Mouse (Mus musculus) CH12.LX (cell line): ENCODE data around the gene Gm10563. TPM values are rescaled to one million over a fixed set of nuclear protein-coding genes. Genes with fewer than 3 reads are reported as not detected.

ENCODE experiments used
- DNase-seq: peaks from one replicate; pipeline ENCODE4 v3.0.0-alpha.2; 2013; ENCODE audit errors: extremely low read depth
- H3K27ac ChIP-seq: 2 replicates; pipeline ENCODE4 v1.5.1; 2012; ENCODE audit warnings: low read depth, mild to moderate bottlenecking, control low read depth, moderate library complexity; ENCODE audit not compliant: insufficient read depth
- H3K27me3 ChIP-seq: replicated peaks from 2 replicates; pipeline ENCODE3; 2012; ENCODE audit warnings: inconsistent platforms
- H3K36me3 ChIP-seq, 2 experiments: replicated peaks in 1 of 2; 2 replicates each; pipeline versions ENCODE3 to v1.6.1; 2012; ENCODE audit warnings: inconsistent platforms in 1 of 2, low read length in 1 of 2, mild to moderate bottlenecking in 1 of 2, mixed read lengths in 1 of 2, moderate library complexity in 1 of 2; ENCODE audit not compliant: control insufficient read depth in 1 of 2, insufficient read depth in 1 of 2
- H3K4me1 ChIP-seq, 2 experiments: 2 replicates each; pipeline ENCODE4 v1.6.1; 2012; ENCODE audit warnings: inconsistent platforms in 1 of 2, moderate library complexity in 1 of 2; ENCODE audit not compliant: insufficient read depth in 2 of 2, control insufficient read depth in 1 of 2
- H3K4me2 ChIP-seq: 2 replicates; pipeline ENCODE4 v1.6.1; 2012; ENCODE audit warnings: low read depth, mild to moderate bottlenecking, control low read depth; ENCODE audit not compliant: poor library complexity, insufficient read depth, severe bottlenecking
- H3K4me3 ChIP-seq, 3 experiments: fragments of 150-350 bp in 1 of 3; sonication (generic) in 1 of 3; replicated peaks in 1 of 3; 2 replicates each; pipeline versions ENCODE3 to v1.5.1; 2011 to 2012; ENCODE audit warnings: low read depth in 2 of 3, low read length in 2 of 3, mild to moderate bottlenecking in 2 of 3, moderate library complexity in 2 of 3, control low read depth in 1 of 3, improper control_type of control experiment in 1 of 3, inconsistent platforms in 1 of 3, mixed read lengths in 1 of 3; ENCODE audit not compliant: poor library complexity in 1 of 3
- H3K79me2 ChIP-seq: replicated peaks from 2 replicates; pipeline ENCODE4 v1.6.1; 2012; ENCODE audit warnings: mild to moderate bottlenecking, moderate library complexity; ENCODE audit not compliant: control insufficient read depth, poor library complexity, insufficient read depth, severe bottlenecking; ENCODE audit errors: extremely low read depth
- H3K9ac ChIP-seq: 2 replicates; pipeline ENCODE4 v1.6.1; 2012; ENCODE audit warnings: low read depth, mild to moderate bottlenecking, control low read depth, moderate library complexity; ENCODE audit not compliant: insufficient read depth
- H3K9me3 ChIP-seq: replicated peaks from 2 replicates; pipeline ENCODE3; 2012; ENCODE audit warnings: low read length, inconsistent platforms, mixed read lengths
- ELF1 ChIP-seq: IDR thresholded peaks from 2 replicates; pipeline ENCODE4 v1.6.1; 2014; ENCODE audit warnings: low read depth, mild to moderate bottlenecking, inconsistent platforms, low read length, improper control_type of control experiment
- EP300 ChIP-seq: IDR thresholded peaks from 2 replicates; pipeline ENCODE4 v1.6.1; 2011; ENCODE audit warnings: low read length, improper control_type of control experiment
- ETS1 ChIP-seq: conservative IDR thresholded peaks from 2 replicates; pipeline ENCODE4 v1.6.1; 2012; ENCODE audit warnings: low read depth, mild to moderate bottlenecking, inconsistent platforms, low read length, improper control_type of control experiment, moderate library complexity
- HCFC1 ChIP-seq: IDR thresholded peaks from 2 replicates; pipeline ENCODE4 v1.6.1; 2012; ENCODE audit warnings: low read depth, mild to moderate bottlenecking, inconsistent platforms, low read length, improper control_type of control experiment
- JUN ChIP-seq: IDR thresholded peaks from 2 replicates; pipeline ENCODE4 v1.6.1; 2011; ENCODE audit warnings: low read depth, mild to moderate bottlenecking, low read length, improper control_type of control experiment, moderate library complexity; ENCODE audit not compliant: insufficient read depth
- JUND ChIP-seq: conservative IDR thresholded peaks from 2 replicates; pipeline ENCODE4 v1.6.1; 2011; ENCODE audit warnings: low read depth, low read length, improper control_type of control experiment
- MAX ChIP-seq: IDR thresholded peaks from 2 replicates; pipeline ENCODE4 v1.6.1; 2011; ENCODE audit warnings: low read length, improper control_type of control experiment
- MAZ ChIP-seq: IDR thresholded peaks from 2 replicates; pipeline ENCODE4 v1.6.1; 2012; ENCODE audit warnings: low read depth, mild to moderate bottlenecking, inconsistent platforms, low read length, improper control_type of control experiment, moderate library complexity
- MEF2A ChIP-seq: IDR thresholded peaks from 2 replicates; pipeline ENCODE4 v1.6.1; 2014; ENCODE audit warnings: low read depth, mild to moderate bottlenecking, inconsistent platforms, low read length, improper control_type of control experiment, borderline replicate concordance
- MXI1 ChIP-seq: IDR thresholded peaks from 2 replicates; pipeline ENCODE4 v1.6.1; 2011; ENCODE audit warnings: mild to moderate bottlenecking, low read depth, low read length, improper control_type of control experiment
- MYC ChIP-seq: IDR thresholded peaks from 2 replicates; pipeline ENCODE4 v1.6.1; 2011; ENCODE audit warnings: low read depth, mild to moderate bottlenecking, improper control_type of control experiment, low read length
- NELFE ChIP-seq: IDR thresholded peaks from 2 replicates; pipeline ENCODE4 v1.6.1; 2011; ENCODE audit warnings: low read depth, low read length, improper control_type of control experiment
- NRF1 ChIP-seq: IDR thresholded peaks from 2 replicates; pipeline ENCODE4 v1.6.1; 2014; ENCODE audit warnings: low read depth, mild to moderate bottlenecking, inconsistent platforms, low read length, improper control_type of control experiment, moderate library complexity
- PAX5 ChIP-seq: IDR thresholded peaks from 2 replicates; pipeline ENCODE4 v1.6.1; 2012; ENCODE audit warnings: low read length, inconsistent platforms, mixed read lengths
- POLR2A ChIP-seq: IDR thresholded peaks from 2 replicates; pipeline ENCODE4 v1.6.1; 2011; ENCODE audit warnings: low read depth, mild to moderate bottlenecking, improper control_type of control experiment, low read length
- POLR2AphosphoS2 ChIP-seq: IDR thresholded peaks from 2 replicates; pipeline ENCODE4 v1.6.1; 2011; ENCODE audit warnings: low read depth, low read length, improper control_type of control experiment
- RAD21 ChIP-seq: IDR thresholded peaks from 2 replicates; pipeline ENCODE4 v1.6.1; 2011; ENCODE audit warnings: low read depth, mild to moderate bottlenecking, low read length, improper control_type of control experiment, moderate library complexity
- TBP ChIP-seq: conservative IDR thresholded peaks from 2 replicates; pipeline ENCODE4 v1.6.1; 2011; ENCODE audit warnings: low read depth, low read length, improper control_type of control experiment
- TCF12 ChIP-seq: IDR thresholded peaks from 2 replicates; pipeline ENCODE4 v1.6.1; 2014; ENCODE audit warnings: low read depth, mild to moderate bottlenecking, inconsistent platforms, low read length, improper control_type of control experiment
- UBTF ChIP-seq: IDR thresholded peaks from 2 replicates; pipeline ENCODE4 v1.6.1; 2012; ENCODE audit warnings: low read depth, mild to moderate bottlenecking, inconsistent platforms, low read length, improper control_type of control experiment, moderate library complexity
- USF1 ChIP-seq: IDR thresholded peaks from 2 replicates; pipeline ENCODE4 v1.6.1; 2014; ENCODE audit warnings: low read depth, mild to moderate bottlenecking, inconsistent platforms, low read length, improper control_type of control experiment
- ZC3H11A ChIP-seq: IDR thresholded peaks from 2 replicates; pipeline ENCODE4 v1.6.1; 2012; ENCODE audit warnings: low read depth, mild to moderate bottlenecking, inconsistent platforms, low read length, improper control_type of control experiment
- ZKSCAN1 ChIP-seq: IDR thresholded peaks from 2 replicates; pipeline ENCODE4 v1.6.1; 2012; ENCODE audit warnings: low read depth, inconsistent platforms, low read length, improper control_type of control experiment, borderline replicate concordance
- ZMIZ1 ChIP-seq: IDR thresholded peaks from 2 replicates; pipeline ENCODE4 v1.6.1; 2012; ENCODE audit warnings: low read depth, mild to moderate bottlenecking, inconsistent platforms, low read length, improper control_type of control experiment
- ZNF384 ChIP-seq: IDR thresholded peaks from 2 replicates; pipeline ENCODE4 v1.6.1; 2012; ENCODE audit warnings: low read depth, low read length, improper control_type of control experiment, inconsistent platforms
- dilution Hi-C: fragments of 300-500 bp; cut with MboI; formaldehyde crosslinking; loops from 2 replicates; pipeline ENCODE4 v1.14.3; 2020; ENCODE audit warnings: low sequenced_read_pairs; ENCODE audit not compliant: extremely low pct_unique_long_range_greater_than_20kb, extremely low pct_ligation_motif_present
- in situ Hi-C: fragments of 300-500 bp; cut with MboI; formaldehyde crosslinking; loops from 3 replicates; pipeline ENCODE4 v1.14.3; 2019; ENCODE audit warnings: low sequenced_read_pairs, low pct_ligation_motif_present, low pct_unique_long_range_greater_than_20kb, mixed read lengths
- polyA plus RNA-seq: library from polyadenylated mRNA; unstranded; fragments of >175 nt; gene quantifications from 2 replicates; pipeline ENCODE4 v1.2.1, GENCODE M21; 2012; ENCODE audit warnings: low read depth; ENCODE audit not compliant: insufficient read length
- total RNA-seq, 2 experiments: library from RNA; depleted of rRNA; stranded (reverse); fragments of 300-350 nt in 1 of 2; fragments of >200 nt in 1 of 2; gene quantifications; 2 replicates each; pipeline ENCODE4 v1.2.3; 2012 to 2014

Gene Gm10563
- total and polyA plus RNA-seq, 3 experiments = not detected

- peaks cover 63 to 85% of the 10 kb centered on the region in 2 experiments for H3K36me3 ChIP-seq
- no peaks in the 10 kb centered on the region for H3K9me3 ChIP-seq
- H3K9ac ChIP-seq = no peak overlapping the region
- H3K27me3 ChIP-seq = no peaks in the 10 kb centered on the region
- H3K79me2 ChIP-seq = no peaks in the 10 kb centered on the region
- H3K4me3 ChIP-seq = no peak overlapping the region
- in situ Hi-C loops = no loop called here
- TF ChIP-seq NELFE = no peak
- no peak for TF ChIP-seq ETS1
- TF ChIP-seq JUN = no peak
- TF ChIP-seq, all 38 proteins: peak for 0
- Histone ChIP-seq H3K27ac (no peak overlapping the region), H3K4me1 (peaks cover 0 to 19% of the 10 kb centered on the region in 2 experiments; a peak in 2 of 4 replicates), H3K4me2 (no peak overlapping the region)
- dilution Hi-C loops = no loop called here
- no peak for DNase-seq
Observed at GRCm38 (mm10) chr4:155613264-155613663, 31.9 kb downstream of the Gm10563 start.

- dilution Hi-C loops = no loop called here
- H3K4me2 ChIP-seq = no peak overlapping the region
- DNase-seq = no peak
- H3K36me3 ChIP-seq = peaks cover 50 to 81% of the 10 kb centered on the region in 2 experiments
- H3K9ac ChIP-seq = no peak overlapping the region
- no peak overlapping the region for H3K4me3 ChIP-seq
- H3K27me3 ChIP-seq = no peaks in the 10 kb centered on the region
- H3K27ac ChIP-seq = no peak overlapping the region
- H3K4me1 ChIP-seq = peaks cover 0 to 22% of the 10 kb centered on the region in 2 experiments; a peak in 2 of 4 replicates
- H3K79me2 ChIP-seq = no peaks in the 10 kb centered on the region; the same call in 1 of the 2 replicates
- in situ Hi-C loops = no loop called here
- TF ChIP-seq UBTF (no peak), NRF1 (no peak), USF1 (no peak), ELF1 (no peak), MYC (no peak), ZC3H11A (no peak), MAZ (no peak)
- TF ChIP-seq, all 38 proteins: peak for 0
- H3K9me3 ChIP-seq = no peaks in the 10 kb centered on the region
Observed at GRCm38 (mm10) chr4:155611860-155612259, 33.3 kb downstream of the Gm10563 start.

DNA sequence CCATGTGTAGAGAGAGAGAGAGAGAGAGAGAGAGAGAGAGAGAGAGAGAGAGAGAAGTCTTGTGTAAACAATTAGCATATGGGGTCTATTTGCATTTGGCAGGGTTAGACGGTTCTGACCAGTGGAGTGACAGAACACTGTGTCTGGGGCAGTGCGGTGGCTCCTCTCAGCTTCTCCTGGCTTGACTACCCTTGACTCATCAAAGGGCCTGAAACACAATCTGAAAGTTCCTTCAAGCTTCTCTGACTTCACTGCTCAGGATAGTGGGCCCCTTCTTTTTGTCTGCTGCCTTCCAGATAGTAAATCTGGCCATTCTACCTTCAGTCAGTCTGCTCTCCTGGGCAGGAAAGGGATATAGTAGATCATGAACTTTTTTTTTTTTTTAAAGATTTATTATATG lies 38.4 kb downstream of the Gm10563 start:
- H3K4me2 ChIP-seq = no peak overlapping the region
- H3K9me3 ChIP-seq = no peaks in the 10 kb centered on the region
- in situ Hi-C loops = no loop called here
- no peak overlapping the region for H3K9ac ChIP-seq
- peaks cover 23% of the 10 kb centered on the region for H3K79me2 ChIP-seq
- H3K27ac ChIP-seq = no peak overlapping the region
- peaks cover 15 to 72% of the 10 kb centered on the region in 2 experiments for H3K36me3 ChIP-seq
- no peak overlapping the region for H3K4me3 ChIP-seq
- no peak for TF ChIP-seq MEF2A
- no peak for TF ChIP-seq EP300
- no peak for TF ChIP-seq POLR2AphosphoS2
- no peak for TF ChIP-seq RAD21
- no peak for TF ChIP-seq MAX
- no peak for TF ChIP-seq PAX5
- TF ChIP-seq JUND = no peak
- TF ChIP-seq POLR2A = no peak
- no peak for TF ChIP-seq HCFC1
- TF ChIP-seq ZMIZ1 = no peak
- TF ChIP-seq ELF1 = no peak
- no peak for TF ChIP-seq ZKSCAN1
- TF ChIP-seq TBP = no peak
- no peak for TF ChIP-seq MXI1
- no peak for TF ChIP-seq ZNF384
- TF ChIP-seq MAZ = no peak
- TF ChIP-seq TCF12 = no peak
- no peak for TF ChIP-seq JUN
- TF ChIP-seq, all 38 proteins: peak for 0
- dilution Hi-C loops = no loop called here
- DNase-seq = no peak
- Histone ChIP-seq H3K27me3 (no peaks in the 10 kb centered on the region), H3K4me1 (peaks cover 0 to 48% of the 10 kb centered on the region in 2 experiments; a peak in 2 of 4 replicates)
